Mouse (Mus musculus) urinary bladder, postnatal 25 days (tissue): ENCODE data around the gene Fgd6.

Source experiments
- DNase-seq: peaks from one replicate; pipeline ENCODE4 v3.0.0; 2022; ENCODE audit warnings: low spot score

Fgd6 gene

DNA sequence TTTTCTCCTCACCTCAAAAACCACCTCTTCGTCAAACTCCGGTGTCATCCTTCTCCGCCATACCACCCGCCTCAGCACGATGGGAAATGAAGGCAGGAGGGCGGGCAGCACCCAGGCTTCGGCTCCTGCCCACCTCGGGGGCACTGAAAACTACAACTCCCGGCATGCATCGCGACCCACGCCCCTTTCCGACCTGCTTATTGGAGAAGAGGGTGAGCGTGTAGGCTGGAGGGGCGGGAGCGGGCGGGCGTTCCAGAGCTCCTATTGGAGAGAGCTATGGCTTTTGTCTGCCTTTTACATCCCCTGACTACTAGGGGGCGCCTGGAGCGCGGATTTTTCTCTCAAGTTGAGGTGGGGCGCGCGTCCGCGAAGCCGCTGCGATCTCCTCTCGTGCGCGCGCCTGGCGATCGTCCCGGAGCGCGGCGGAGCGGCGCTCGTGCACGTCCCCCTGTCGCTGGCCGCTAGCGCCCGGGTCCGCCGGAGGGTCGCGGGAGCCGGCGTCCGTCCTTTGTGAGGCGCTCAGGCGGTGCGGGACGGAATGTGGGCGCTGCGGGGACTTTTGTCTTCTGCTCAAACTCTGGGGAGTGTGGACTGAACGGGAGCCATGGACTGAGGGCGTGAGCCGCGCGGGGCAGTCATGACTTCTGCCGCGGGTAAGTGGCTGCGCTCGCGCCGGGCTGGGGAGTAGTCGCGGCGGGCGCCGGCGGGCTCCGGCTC lies at the start of gene Fgd6, which contains the start of gene Vezt:
Fgd6 (plus strand) TSS at position 344 of the 717 bp plus-strand sequence.
Vezt (minus strand) TSS at position 160 of the 717 bp plus-strand sequence.
- DNase-seq, result peak; percentile 97

DNA sequence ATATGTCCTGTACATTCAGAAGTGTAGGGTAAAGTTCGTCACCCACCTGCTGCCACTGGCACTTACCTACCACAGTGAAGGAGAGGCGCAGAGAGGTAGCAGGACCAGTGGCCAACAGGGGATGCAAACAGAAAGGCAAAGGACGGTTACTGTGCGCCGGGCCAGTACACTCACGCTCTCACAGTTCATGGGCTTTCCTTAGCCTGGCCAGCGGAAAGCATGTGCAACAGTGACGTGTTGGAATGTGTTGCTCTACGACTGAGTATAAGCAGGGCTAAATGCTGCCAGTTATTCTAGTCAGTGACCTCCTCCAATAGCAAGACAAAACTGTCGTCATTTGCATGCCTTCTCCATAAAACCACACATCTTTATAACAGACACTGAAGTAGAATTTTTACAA lies 41.7 kb upstream of the Fgd6 start:
- DNase-seq, result no peak

DNA sequence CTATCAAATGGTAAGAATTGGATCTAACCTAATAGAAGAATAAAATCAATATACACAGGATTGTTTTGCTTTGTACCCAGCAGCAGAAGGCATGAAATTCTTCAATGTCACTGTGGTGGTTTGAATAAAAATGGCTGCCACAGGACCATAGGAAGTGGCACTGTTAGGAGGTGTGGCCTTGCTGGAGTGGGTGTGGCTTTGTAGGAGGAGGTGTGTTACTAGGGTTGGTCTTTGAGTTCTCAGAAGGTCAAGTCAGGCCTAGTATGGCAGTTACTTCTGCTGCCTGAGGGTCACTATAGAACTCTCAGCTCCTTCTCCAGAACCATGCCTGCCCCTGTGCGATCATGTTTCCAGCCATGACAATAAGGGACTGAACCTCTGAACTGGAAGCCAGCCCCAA lies 40.7 kb upstream of the Fgd6 start:
- DNase-seq, result no peak

- no peak for DNase-seq
Observed at GRCm38 (mm10) chr10:93999357-93999756, 36.4 kb upstream of the Fgd6 start.

GRCm38 (mm10) chr10:94000223-94000622 lies 35.6 kb upstream of the Fgd6 start:
- DNase-seq, result no peak

- DNase-seq, result no peak
Observed at GRCm38 (mm10) chr10:94008356-94008755, 27.4 kb upstream of the Fgd6 start.

DNA sequence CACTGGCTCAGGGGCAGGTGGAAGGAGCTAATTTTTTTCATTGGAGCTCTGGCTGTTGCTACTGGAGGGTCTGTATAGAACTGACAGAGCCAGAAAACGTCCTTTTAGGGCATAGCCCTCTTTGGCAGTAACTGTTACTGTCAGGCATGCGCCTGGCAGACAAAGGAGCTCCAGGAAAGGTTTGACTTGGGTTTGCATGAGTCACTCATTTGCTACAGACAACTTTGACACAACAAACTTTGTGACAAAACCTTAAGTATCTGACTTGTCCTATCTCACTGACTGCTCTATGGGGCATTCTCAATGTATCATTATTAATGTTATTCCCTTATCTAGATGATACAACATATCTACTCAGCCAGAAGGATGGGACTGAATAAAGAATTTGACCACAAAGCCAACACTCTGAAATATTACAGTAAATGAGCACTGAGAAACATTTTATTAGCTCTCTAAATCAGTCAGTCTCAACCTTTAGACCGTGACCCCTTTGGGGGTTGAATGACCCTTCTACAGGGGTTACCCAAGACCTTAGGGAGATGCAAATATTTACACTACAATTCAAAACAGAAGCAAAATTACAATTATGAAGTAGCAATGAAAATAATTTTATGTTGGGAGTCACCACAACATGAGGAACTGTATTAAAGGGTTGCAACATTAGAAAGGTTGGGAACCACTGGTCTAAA lies 25.7 kb upstream of the Fgd6 start:
- no peak for DNase-seq

- DNase-seq, result no peak
Observed at GRCm38 (mm10) chr10:94011024-94011423, 24.8 kb upstream of the Fgd6 start.

GRCm38 (mm10) chr10:94013196-94013595 lies 22.6 kb upstream of the Fgd6 start:
- peak; percentile 43 for DNase-seq

DNA sequence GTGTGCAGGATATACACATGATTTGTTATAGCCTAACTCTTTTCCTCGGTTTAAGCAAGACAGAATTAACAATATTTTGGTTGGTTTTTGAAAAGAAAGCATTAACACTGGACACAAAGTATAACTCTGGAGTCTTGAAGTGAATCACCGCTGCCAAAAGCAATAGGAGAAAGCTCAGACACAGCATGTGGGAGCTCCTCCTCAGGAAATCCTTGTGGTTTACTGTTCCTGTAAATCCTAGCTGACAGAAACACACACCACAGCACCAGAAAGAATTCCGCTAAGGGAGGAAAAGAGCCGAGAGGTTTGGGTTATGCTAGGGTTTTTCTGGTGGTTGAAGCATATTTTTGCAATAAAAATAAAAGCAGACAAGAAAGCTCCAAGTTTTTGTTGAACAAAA lies 21.6 kb upstream of the Fgd6 start:
- no peak for DNase-seq

- no peak for DNase-seq
Observed at GRCm38 (mm10) chr10:94017455-94017854, 18.3 kb upstream of the Fgd6 start.

GRCm38 (mm10) chr10:94020587-94020986 lies 15.2 kb upstream of the Fgd6 start:
- no peak for DNase-seq

GRCm38 (mm10) chr10:94021059-94021458 lies 14.7 kb upstream of the Fgd6 start:
- no peak for DNase-seq

GRCm38 (mm10) chr10:94025079-94025478 lies 10.7 kb upstream of the Fgd6 start:
- DNase-seq, result no peak

DNA sequence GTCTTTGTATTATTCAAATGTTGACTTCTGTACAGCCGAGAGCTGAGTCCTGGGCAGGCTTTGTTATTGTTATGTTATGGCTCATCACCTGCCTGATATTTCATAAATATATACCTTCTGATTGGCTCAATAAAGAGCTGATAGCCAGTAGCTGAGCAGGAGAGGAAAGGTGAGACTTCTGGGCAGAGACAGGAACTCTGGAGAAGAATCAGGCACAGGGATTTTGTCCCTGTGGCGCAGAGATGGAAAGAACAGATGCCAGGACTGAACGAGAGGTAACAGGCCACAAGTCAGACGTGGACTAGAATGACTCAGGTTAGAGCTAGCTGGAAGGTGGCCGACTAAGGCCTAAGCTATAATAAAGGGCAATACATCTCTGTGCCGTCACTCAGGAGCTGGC lies 7.3 kb upstream of the Fgd6 start:
- no peak for DNase-seq

DNA sequence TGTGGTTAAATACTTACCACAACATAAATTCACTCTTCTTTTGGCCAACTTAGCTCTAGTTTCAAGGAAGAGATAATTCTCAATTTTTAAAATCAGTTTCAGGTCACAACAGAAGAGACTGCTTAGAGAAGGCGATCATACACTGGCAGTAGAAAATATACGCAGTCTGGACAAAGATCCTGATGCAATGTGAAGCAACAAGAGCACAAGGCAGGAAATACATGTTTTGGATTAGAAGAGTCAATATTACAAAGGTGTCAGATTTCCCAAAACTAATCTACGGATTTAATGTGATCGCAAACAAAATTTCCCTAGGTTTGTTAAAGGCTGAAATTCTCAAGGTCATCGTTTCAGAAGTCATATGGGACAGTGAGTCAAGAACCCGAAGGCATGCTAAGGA lies 4.6 kb upstream of the Fgd6 start:
- no peak for DNase-seq

- DNase-seq, result peak; percentile 46
Observed at GRCm38 (mm10) chr10:94034876-94035657, 734 bp upstream of the Fgd6 start.

DNA sequence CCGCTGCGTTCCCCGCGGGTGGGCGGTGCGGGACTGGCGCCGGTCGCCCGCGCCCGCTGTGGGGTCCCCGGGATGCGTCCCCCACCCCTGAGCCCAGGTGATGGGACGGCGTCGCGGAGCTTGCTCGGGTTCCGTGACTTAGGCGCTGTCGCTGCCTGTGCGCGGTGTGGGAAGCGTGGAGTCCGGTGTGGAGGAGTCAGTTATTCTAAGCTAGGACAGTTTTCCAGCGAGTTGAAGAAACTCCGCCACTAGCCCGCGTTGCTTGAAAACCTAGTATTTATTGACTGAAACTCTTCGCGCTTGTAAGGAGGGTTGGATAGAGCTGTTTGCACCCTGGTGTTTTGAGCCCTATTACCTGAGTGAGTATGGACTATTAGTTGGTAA lies 566 bp downstream of the Fgd6 start:
- DNase-seq, result no peak

DNA sequence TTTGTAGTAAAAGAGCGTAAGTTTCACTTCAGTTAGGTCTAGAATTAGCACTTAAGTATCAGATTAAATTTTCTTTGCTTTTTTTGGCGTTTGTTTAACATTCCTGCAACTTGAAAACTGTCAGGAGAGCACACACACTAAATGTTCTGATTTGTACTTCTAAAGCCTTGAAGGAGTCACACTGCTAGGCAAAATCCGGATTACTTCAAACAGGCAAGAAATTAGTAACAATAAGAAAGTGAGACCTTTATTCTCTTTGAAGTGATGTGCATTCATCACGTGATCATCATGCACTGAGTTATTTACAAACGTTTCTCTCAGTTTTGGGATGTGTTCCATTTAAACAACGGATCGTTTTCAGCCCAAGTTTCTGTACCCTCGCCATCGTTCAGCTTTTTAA lies 1.4 kb downstream of the Fgd6 start:
- no peak for DNase-seq

- DNase-seq, result no peak
Observed at GRCm38 (mm10) chr10:94037596-94037995, 1.8 kb downstream of the Fgd6 start.

DNA sequence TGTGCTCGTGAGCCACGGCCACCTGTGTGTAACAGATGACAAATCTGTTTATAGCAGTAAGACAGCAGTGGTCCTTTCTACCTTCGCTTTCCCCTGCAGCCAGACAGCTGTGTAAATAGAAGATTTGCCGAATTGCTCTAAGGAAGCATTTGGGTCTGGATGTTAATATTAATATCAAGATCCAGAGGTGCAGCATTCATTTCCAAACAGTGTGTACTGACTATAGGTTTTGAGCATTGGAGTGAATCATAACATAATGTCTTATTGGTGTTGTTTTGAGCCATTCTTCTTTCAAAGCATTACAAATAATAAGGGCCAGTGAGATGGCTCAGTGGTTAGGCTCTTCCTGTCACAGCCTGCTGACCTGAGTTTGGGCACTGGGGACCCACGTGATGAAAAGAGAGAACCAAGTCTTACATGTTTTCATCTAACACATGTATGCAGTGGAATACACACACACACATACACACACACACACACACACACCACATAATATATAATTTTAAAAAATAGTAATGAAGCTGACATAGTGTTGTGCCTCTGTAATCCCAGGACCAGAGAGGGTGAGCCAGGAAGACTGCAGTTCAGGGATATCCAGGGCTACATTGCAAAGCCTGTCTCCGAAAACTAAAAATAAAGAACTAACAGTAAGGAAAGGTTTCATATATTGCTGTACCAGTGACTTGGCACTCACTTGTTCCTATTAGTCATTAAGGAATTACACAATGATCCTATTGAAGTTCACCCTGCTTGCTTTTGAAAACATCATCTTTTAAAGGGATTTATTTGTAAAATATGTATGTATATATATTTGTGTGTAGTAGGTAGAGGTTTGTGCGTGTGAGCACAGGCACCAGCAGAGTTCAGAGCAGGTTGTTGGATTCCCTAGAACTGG lies 2.8 kb downstream of the Fgd6 start:
- DNase-seq, result no peak

DNA sequence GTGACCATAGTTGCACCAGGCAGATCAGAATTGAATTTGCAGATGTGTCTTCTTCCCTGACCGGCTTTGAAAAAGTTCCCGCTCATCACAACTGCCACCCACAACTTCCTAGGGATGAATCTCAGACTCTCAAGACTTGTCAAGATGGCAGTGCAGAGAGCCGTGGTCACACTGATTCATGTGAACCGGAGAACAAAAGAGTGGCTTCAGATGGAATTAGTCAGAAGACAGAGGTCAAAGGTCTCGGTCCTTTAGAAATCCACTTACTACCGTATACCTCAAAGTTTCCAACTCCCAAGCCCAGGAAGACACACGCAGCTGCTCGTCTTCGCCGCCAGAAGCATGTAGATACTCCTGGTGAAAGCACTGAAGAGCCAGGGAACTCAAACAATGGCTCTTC lies 8.1 kb downstream of the Fgd6 start:
- no peak for DNase-seq
